Mouse (Mus musculus): ENCODE data around the gene H3f3b.

- no peak for TF ChIP-seq POLR2A (IDR thresholded peaks at IDR 0.05; ENCODE audit: insufficient read length, low read depth)
- no peak for TF ChIP-seq MYOG (IDR thresholded peaks at IDR 0.05; ENCODE audit: control insufficient read depth in 1 of 3, insufficient read depth in 1 of 3, insufficient read length in 2 of 3, low read depth in 2 of 3)
Measured at GRCm38 (mm10) chr11:116057237-116057881, 29.6 kb upstream of the H3f3b start.

Measured in myocyte (in vitro differentiated cells).